19 mouse cellular contexts compared by ENCODE assay signal in the genomic region with DNA sequence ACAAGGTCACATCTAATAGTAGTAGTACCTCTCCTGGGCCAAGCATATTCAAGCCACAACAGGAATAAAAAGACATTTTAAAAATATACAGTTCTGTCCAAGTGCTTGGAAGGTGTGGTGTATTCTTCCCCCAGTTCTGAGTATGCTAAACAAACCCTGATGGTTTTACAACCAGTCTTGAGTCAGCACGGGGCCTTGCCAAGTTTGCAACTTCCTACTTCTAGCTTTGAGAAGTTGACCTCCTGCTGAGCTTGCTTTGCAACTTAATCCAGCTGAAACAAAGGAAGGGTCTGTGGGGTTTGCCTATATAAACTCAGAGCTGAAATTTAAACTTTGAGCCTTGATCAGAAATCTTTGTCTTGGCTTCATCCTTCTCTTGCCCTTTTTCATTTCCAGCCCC. TPM values are rescaled to one million over a fixed set of nuclear protein-coding genes. Genes with fewer than 3 reads are reported as not detected.
DNase-seq lines count a peak whose midpoint lies in the region; ATAC-seq and TF ChIP-seq lines count a peak whose summit lies in the region.
"Had no signal": no experiment of that assay in that cellular context is flagged by ENCODE, and none has a peak within 500 bp of the region (broad histone marks: within the 10 kb centered on the region; RNA-seq: fewer than 3 reads in every experiment).

No protein-coding gene starts in this region.

- ATAC-seq in midbrain, postnatal 0 days (ENCODE audit: low FRiP score), result no peak
- ATAC-seq in midbrain, embryonic 11.5 days (ENCODE audit: low FRiP score), result no peak

- intact Hi-C loops in heart, postnatal 10 days (cut with DNase I), result no loop called here

- no peak overlapping the region for H3K4me3 ChIP-seq in midbrain, postnatal 0 days (ENCODE audit: low read depth, low read length)
- no peak overlapping the region for H3K4me3 ChIP-seq in midbrain, embryonic 11.5 days (ENCODE audit: low read depth, low read length)
- H3K4me3 ChIP-seq: midbrain, embryonic 12.5 days had no signal

- H3K9ac ChIP-seq in midbrain, postnatal 0 days (replicated peaks; ENCODE audit: low read length, poor library complexity, severe bottlenecking), result no peak overlapping the region
- no peak overlapping the region for H3K9ac ChIP-seq in midbrain, embryonic 11.5 days (ENCODE audit: low read length)
- H3K9ac ChIP-seq: liver, embryonic 14.5 days; midbrain, embryonic 12.5 days had no signal

- no peaks in the 10 kb centered on the region for H3K9me3 ChIP-seq in midbrain, postnatal 0 days (ENCODE audit: low read length)
- H3K9me3 ChIP-seq in midbrain, embryonic 11.5 days (ENCODE audit: control insufficient read depth, low read length), result no peaks in the 10 kb centered on the region
- H3K9me3 ChIP-seq: midbrain, embryonic 12.5 days had no signal

- 5% methylated on average over 1 of the region's 1 CpGs for WGBS in midbrain, postnatal 0 days
- 4% methylated on average over 1 of the region's 1 CpGs for WGBS in midbrain, embryonic 11.5 days

- H3K4me1 ChIP-seq in midbrain, postnatal 0 days (ENCODE audit: insufficient read depth, low read length), result no peaks in the 10 kb centered on the region
- peaks cover 2% of the 10 kb centered on the region; the same call in 1 of the 2 replicates for H3K4me1 ChIP-seq in midbrain, embryonic 11.5 days (ENCODE audit: control insufficient read depth, insufficient read depth, low read length)

- H3K27me3 ChIP-seq in midbrain, postnatal 0 days (ENCODE audit: insufficient read depth, low read length), result no peaks in the 10 kb centered on the region
- H3K27me3 ChIP-seq in midbrain, embryonic 11.5 days (ENCODE audit: control insufficient read depth, insufficient read depth, low read length), result no peaks in the 10 kb centered on the region
- H3K27me3 ChIP-seq: midbrain, embryonic 12.5 days had no signal

- no peak for TF ChIP-seq CTCF in midbrain, postnatal 0 days (IDR thresholded peaks at IDR 0.05)

- no peak overlapping the region for H3K4me2 ChIP-seq in midbrain, postnatal 0 days (ENCODE audit: low read depth, low read length, poor library complexity, severe bottlenecking)
- no peak overlapping the region for H3K4me2 ChIP-seq in midbrain, embryonic 11.5 days
- H3K4me2 ChIP-seq: midbrain, embryonic 12.5 days had no signal

- H3K36me3 ChIP-seq in midbrain, postnatal 0 days (ENCODE audit: insufficient read depth, low read length), result no peaks in the 10 kb centered on the region
- no peaks in the 10 kb centered on the region for H3K36me3 ChIP-seq in midbrain, embryonic 11.5 days (ENCODE audit: control insufficient read depth, insufficient read depth, low read length)

- H3K27ac ChIP-seq in midbrain, postnatal 0 days (ENCODE audit: low read depth, low read length), result no peak overlapping the region
- no peak overlapping the region for H3K27ac ChIP-seq in midbrain, embryonic 11.5 days (ENCODE audit: low read depth, low read length)
- H3K27ac ChIP-seq: liver, embryonic 14.5 days; midbrain, embryonic 12.5 days had no signal

- DNase-seq in adrenal gland, postnatal 36 days, result peak; percentile 18 to 36
- no peak for DNase-seq in adrenal gland, adult 8-10 months
- DNase-seq in midbrain, postnatal 0 days (ENCODE audit: low spot score), result peak; percentile 38
- DNase-seq in midbrain, embryonic 11.5 days (ENCODE audit: low spot score, missing footprints), result no peak
- DNase-seq in brain, adult 2 months (ENCODE audit: low read depth, low spot score), result peak; percentile 41
- no peak for DNase-seq in heart, postnatal 10 days
- no peak for DNase-seq in retina, embryonic 14.5 days (ENCODE audit: low spot score)
- no peak for DNase-seq in right cerebral cortex, adult 2 months (ENCODE audit: low spot score in 2 of 2)
- DNase-seq: adrenal gland, postnatal 14 days; B cell, adult 2 months; cerebellum, adult 11 months; layer of hippocampus, adult 9-11 months; left cerebral cortex, postnatal 4 days; right cerebral cortex, postnatal 4 days; thymus, adult 2 months had no signal

RNA-seq across cellular contexts. Expression of a gene that starts 4.4 kb away (rescaled TPM):
- total RNA-seq in adrenal gland, postnatal 36 days (2021), result 100 to 1,000 TPM in 1 of 2 experiments, 10 to 100 TPM in 1; 94.1 to 114 TPM
- total RNA-seq in adrenal gland, adult 8-10 months (2022), result 10 to 100 TPM; 74.0 to 84.6 (median 78.7) TPM
- 52.7 and 87.1 TPM in 2 replicates for total RNA-seq in midbrain, postnatal 0 days (2014; rRNA removed)
- polyA plus RNA-seq in midbrain, postnatal 0 days (2015; fragmentation: Nextera tagmentation; extraction: Ambion mirVana), result 60.4 and 63.1 TPM in 2 replicates
- 43.9 and 45.4 TPM in 2 replicates for polyA plus RNA-seq in midbrain, embryonic 11.5 days (2014; fragmentation: Nextera tagmentation; extraction: Ambion mirVana)
- total RNA-seq in heart, postnatal 10 days (2021), result 100 to 1,000 TPM; 102 to 110 TPM

RNA-seq across cellular contexts. Expression of a gene that starts 11.3 kb away (rescaled TPM):
- under 1 TPM; 0.07 to 0.13 TPM for total RNA-seq in adrenal gland, postnatal 36 days (2021)
- total RNA-seq in adrenal gland, adult 8-10 months (2022), result under 1 TPM; 0.07 to 0.62 (median 0.16) TPM
- total RNA-seq in midbrain, postnatal 0 days (2014; rRNA removed), result 0.33 TPM in 1 of 2 replicates, not detected in the other
- 0.22 and 0.25 TPM in 2 replicates for polyA plus RNA-seq in midbrain, postnatal 0 days (2015; fragmentation: Nextera tagmentation; extraction: Ambion mirVana)
- 0.12 TPM in 1 of 2 replicates, not detected in the other for polyA plus RNA-seq in midbrain, embryonic 11.5 days (2014; fragmentation: Nextera tagmentation; extraction: Ambion mirVana)
- under 1 TPM; 0.20 to 0.22 TPM for total RNA-seq in heart, postnatal 10 days (2021)
- total RNA-seq: granulocyte monocyte progenitor cell, adult 5-6 weeks had no signal

RNA-seq across cellular contexts. Expression of a gene that starts 27.2 kb away (rescaled TPM):
- 100 to 1,000 TPM; 752 to 759 TPM for total RNA-seq in adrenal gland, postnatal 36 days (2021)
- 100 to 1,000 TPM; 446 to 580 (median 575) TPM for total RNA-seq in adrenal gland, adult 8-10 months (2022)
- total RNA-seq in midbrain, postnatal 0 days (2014; rRNA removed), result 44.1 and 68.3 TPM in 2 replicates
- 58.2 and 60.6 TPM in 2 replicates for polyA plus RNA-seq in midbrain, postnatal 0 days (2015; fragmentation: Nextera tagmentation; extraction: Ambion mirVana)
- polyA plus RNA-seq in midbrain, embryonic 11.5 days (2014; fragmentation: Nextera tagmentation; extraction: Ambion mirVana), result 53.5 and 55.8 TPM in 2 replicates
- total RNA-seq in heart, postnatal 10 days (2021), result 100 to 1,000 TPM; 859 to 893 TPM

RNA-seq across cellular contexts. Expression of a gene that starts 56.0 kb away (rescaled TPM):
- under 1 TPM; 0.07 TPM for total RNA-seq in adrenal gland, postnatal 36 days (2021)
- under 1 TPM in 3 of 4 experiments, not detected in 1; 0.03 to 0.11 (median 0.06) TPM for total RNA-seq in adrenal gland, adult 8-10 months (2022)
- total RNA-seq in midbrain, postnatal 0 days (2014; rRNA removed), result 27.3 and 32.6 TPM in 2 replicates
- polyA plus RNA-seq in midbrain, postnatal 0 days (2015; fragmentation: Nextera tagmentation; extraction: Ambion mirVana), result 5.4 and 6.3 TPM in 2 replicates
- polyA plus RNA-seq in midbrain, embryonic 11.5 days (2014; fragmentation: Nextera tagmentation; extraction: Ambion mirVana), result 4.6 and 5.4 TPM in 2 replicates
- total RNA-seq in heart, postnatal 10 days (2021), result under 1 TPM; 0.22 to 0.31 TPM
- total RNA-seq: common myeloid progenitor, adult 5-6 weeks; granulocyte monocyte progenitor cell, adult 5-6 weeks had no signal

Comparison
In these comparisons a context has a peak if more than half of its experiments do, and no peak if none do; other contexts are left out.
1. DNase-seq: peak in adrenal gland, postnatal 36 days (2 of 2), midbrain, postnatal 0 days (single experiment) and brain, adult 2 months (single experiment); none in adrenal gland, adult 8-10 months (single experiment), midbrain, embryonic 11.5 days (single experiment), heart, postnatal 10 days (0 of 2), retina, embryonic 14.5 days (single experiment) and right cerebral cortex, adult 2 months (0 of 2).